Mouse (Mus musculus) cerebellum, postnatal 14 days (tissue): ENCODE measurements at regions not wholly inside any gene's neighbourhood (a gene's known extent, or its start where the extent isn't known, plus 50 kb on each side); places are given as distances from the start of the nearest gene placed in this dataset.

Source experiments
- DNase-seq, 2 experiments: peaks; one replicate each; pipeline ENCODE4 v3.0.0; 2021; ENCODE audit warnings: mixed read lengths in 2 of 2

DNA sequence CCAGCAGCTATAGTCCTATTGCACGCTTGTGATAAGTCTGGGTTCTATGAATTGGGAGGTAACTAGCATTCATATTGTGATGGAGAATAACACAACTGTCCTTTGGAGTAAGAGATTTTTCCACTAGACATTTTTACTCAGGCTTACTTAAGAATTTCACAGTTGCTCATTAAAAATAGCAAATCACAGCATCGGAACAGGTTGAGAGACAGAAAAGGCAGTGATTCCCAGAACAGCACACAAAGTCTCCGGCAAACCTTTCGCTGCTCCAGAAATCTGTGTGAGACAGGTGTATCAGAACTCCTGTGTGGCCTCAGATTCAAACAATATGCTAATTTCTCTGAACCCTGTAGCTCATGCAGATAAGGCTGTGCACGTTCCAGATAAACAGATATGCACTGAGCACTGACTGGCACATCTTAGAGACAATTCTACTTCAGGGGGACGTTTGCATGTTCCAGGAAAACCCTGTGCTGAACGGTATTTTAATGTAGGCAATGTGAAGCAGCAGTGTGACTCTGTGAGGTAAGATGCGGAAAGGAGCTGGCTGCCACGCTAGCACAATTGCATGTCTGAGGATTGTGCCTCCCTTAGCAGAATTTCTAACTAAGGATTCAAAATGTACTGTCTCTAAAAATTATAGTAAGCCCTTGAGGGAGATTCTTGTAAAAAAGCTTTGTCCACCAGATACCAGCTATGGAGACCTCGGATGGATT, 99.8 kb upstream of the Kynu start:
- DNase-seq: no peak

DNA sequence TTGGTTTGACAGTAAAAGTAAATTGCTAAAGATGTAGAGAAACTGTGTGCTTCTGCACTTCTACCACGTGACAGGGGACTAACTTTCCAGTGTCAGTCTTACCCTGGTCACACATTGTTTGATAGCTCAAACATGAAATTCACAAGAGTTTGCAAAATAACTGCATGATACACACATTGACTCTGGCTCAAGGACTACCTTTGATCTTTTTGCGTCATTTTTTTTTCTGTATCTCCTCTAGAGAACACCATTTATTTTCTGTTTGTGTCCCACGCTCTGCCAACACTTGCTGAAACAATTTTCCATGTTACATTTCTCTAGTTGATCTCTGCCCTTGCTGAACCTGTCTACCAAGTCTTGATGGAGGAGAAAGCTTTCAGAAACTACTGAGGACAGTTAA, 86.0 kb upstream of the Kynu start:
- DNase-seq: no peak

DNA sequence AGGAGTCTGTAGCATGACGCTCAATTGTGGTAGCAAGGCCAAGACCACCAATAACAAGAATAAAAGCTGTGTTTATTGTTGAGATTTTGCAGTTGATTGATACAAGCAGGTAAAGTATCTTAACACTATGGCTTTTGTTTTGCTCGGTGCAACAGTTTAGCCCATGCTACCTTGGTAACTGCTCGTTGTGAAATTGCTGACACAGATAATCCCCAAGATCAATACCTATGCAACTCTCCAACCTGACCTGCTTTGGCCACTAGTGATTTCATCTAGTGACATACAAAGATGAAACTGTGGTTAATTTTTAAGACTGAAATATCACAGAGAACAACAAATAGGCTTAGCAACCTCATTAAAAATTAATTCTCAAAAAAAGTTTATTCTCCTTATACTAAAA, 85.2 kb upstream of the Kynu start:
- no peak for DNase-seq

DNA sequence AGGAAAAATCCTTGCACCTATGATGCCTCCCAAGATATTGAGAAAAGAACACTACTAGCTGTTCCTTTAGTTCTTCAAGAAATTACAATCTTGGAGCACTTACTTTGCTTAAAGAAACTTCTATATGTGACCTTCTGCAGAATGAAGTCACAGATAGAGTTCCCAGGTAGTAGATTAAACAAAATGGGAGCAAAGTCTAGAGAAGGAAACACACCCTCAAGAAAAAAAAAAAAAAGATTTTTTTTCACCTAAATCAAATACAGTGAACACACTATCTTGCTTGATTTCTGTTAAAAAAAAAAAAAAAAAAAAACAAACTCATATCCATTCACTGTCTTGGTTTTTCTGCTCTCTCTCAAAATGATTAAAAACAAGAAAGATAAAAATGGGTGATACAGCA, 76.6 kb upstream of the Kynu start:
- DNase-seq: no peak

DNA sequence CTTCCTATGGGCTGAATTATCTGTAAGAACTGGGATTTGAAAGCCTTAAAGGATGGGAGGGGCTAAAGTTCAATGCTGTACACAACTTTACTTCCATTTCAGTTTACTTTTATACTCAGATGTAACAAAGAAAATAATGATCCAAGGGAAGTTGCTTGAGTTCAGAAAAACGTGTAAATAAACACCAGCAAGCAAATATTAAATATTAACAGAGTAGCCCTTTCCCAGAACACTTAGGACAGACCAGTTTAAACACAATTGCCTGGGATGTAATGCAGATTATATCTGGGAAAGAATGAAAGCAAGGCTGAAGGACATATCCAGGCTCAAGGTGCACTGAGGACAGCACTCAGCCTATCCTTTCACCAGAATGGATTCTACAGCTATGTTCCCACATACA, 75.3 kb upstream of the Kynu start:
- no peak for DNase-seq
